ENCODE assay signal across 20 mouse cellular contexts in genomic region chr19:32550446-32550845, GRCm38 (mm10). TPM values are rescaled to one million over a fixed set of nuclear protein-coding genes. Genes with fewer than 3 reads are reported as not detected.
A peak's percentile ranks its signal among the peaks of the same experiment; 100 is the strongest.
DNase-seq lines count a peak whose midpoint lies in the region; ATAC-seq and TF ChIP-seq lines count a peak whose summit lies in the region.
"Had no signal": no experiment of that assay in that cellular context is flagged by ENCODE, and none has a peak within 500 bp of the region (broad histone marks: within the 10 kb centered on the region; RNA-seq: fewer than 3 reads in every experiment).

No protein-coding gene starts in this region.

- H3K36me3 ChIP-seq in intestine, embryonic 16.5 days (ENCODE audit: control insufficient read depth, insufficient read depth, low read length): no peaks in the 10 kb centered on the region
- H3K36me3 ChIP-seq in intestine, postnatal 0 days (ENCODE audit: control insufficient read depth, insufficient read depth): no peaks in the 10 kb centered on the region
- H3K36me3 ChIP-seq: embryonic facial prominence, embryonic 12.5 days; hindbrain, embryonic 12.5 days; limb, embryonic 13.5 days; midbrain, embryonic 13.5 days had no signal

- no peaks in the 10 kb centered on the region for H3K9me3 ChIP-seq in intestine, embryonic 16.5 days (ENCODE audit: control insufficient read depth, low read length)
- no peaks in the 10 kb centered on the region for H3K9me3 ChIP-seq in intestine, postnatal 0 days (ENCODE audit: control insufficient read depth)
- H3K9me3 ChIP-seq: embryonic facial prominence, embryonic 12.5 days; forebrain, embryonic 13.5 days; hindbrain, embryonic 12.5 days; limb, embryonic 13.5 days; midbrain, embryonic 13.5 days had no signal

- peak; percentile 92 for DNase-seq in heart, adult 11 months
- DNase-seq in heart, adult 8-10 months (ENCODE audit: low spot score): no peak
- DNase-seq in lung, postnatal 36 days: peak; percentile 15
- no peak for DNase-seq in lung, postnatal 10 days
- DNase-seq in cerebellum, adult 18-20 months: no peak
- DNase-seq: cerebellum, adult 11 months; cerebellum, postnatal 10 days; gastrocnemius, adult 2 months; lung, adult 18-20 months; lung, postnatal 14 days had no signal

- no peaks in the 10 kb centered on the region for H3K27me3 ChIP-seq in intestine, embryonic 16.5 days (replicated peaks; ENCODE audit: control insufficient read depth, insufficient read depth, low read length)
- H3K27me3 ChIP-seq in intestine, postnatal 0 days (replicated peaks; ENCODE audit: control insufficient read depth, insufficient read depth, low read length): no peaks in the 10 kb centered on the region
- H3K27me3 ChIP-seq: embryonic facial prominence, embryonic 12.5 days; forebrain, embryonic 13.5 days; hindbrain, embryonic 12.5 days; limb, embryonic 13.5 days; midbrain, embryonic 13.5 days had no signal

- H3K27ac ChIP-seq in intestine, embryonic 16.5 days (ENCODE audit: low read length): no peak overlapping the region
- no peak overlapping the region for H3K27ac ChIP-seq in intestine, postnatal 0 days (ENCODE audit: low read depth, low read length)
- H3K27ac ChIP-seq: embryonic facial prominence, embryonic 12.5 days; forebrain, embryonic 13.5 days; gastrocnemius, adult 2 months; hindbrain, embryonic 12.5 days; limb, embryonic 13.5 days; midbrain, embryonic 13.5 days had no signal

- WGBS in intestine, embryonic 16.5 days: 46% methylated on average over 5 of the region's 5 CpGs
- WGBS in intestine, postnatal 0 days: 35% methylated on average over 5 of the region's 5 CpGs

- no peak for TF ChIP-seq CTCF in intestine, postnatal 0 days (IDR thresholded peaks at IDR 0.05; ENCODE audit: low read depth)

- no peak overlapping the region for H3K9ac ChIP-seq in intestine, embryonic 16.5 days (ENCODE audit: low read depth, low read length)
- H3K9ac ChIP-seq in intestine, postnatal 0 days (ENCODE audit: low read depth, low read length): no peak overlapping the region
- H3K9ac ChIP-seq: embryonic facial prominence, embryonic 12.5 days; forebrain, embryonic 13.5 days; hindbrain, embryonic 12.5 days; limb, embryonic 13.5 days; midbrain, embryonic 13.5 days had no signal

- H3K4me1 ChIP-seq in intestine, embryonic 16.5 days (ENCODE audit: control insufficient read depth, insufficient read depth, low read length): no peaks in the 10 kb centered on the region
- no peaks in the 10 kb centered on the region for H3K4me1 ChIP-seq in intestine, postnatal 0 days (replicated peaks; ENCODE audit: control insufficient read depth, insufficient read depth, low read length)
- H3K4me1 ChIP-seq: hindbrain, embryonic 12.5 days had no signal

- H3K4me3 ChIP-seq in intestine, embryonic 16.5 days (ENCODE audit: low read length): no peak overlapping the region
- H3K4me3 ChIP-seq in intestine, postnatal 0 days (ENCODE audit: low read depth, low read length): no peak overlapping the region
- H3K4me3 ChIP-seq: embryonic facial prominence, embryonic 12.5 days; erythroblast, embryonic 14.5 days; forebrain, embryonic 13.5 days; gastrocnemius, adult 2 months; hindbrain, embryonic 12.5 days; limb, embryonic 13.5 days; midbrain, embryonic 13.5 days had no signal

- ATAC-seq in intestine, embryonic 16.5 days: peak; percentile 36; the same call in 1 of the 2 replicates
- no peak for ATAC-seq in intestine, postnatal 0 days
- ATAC-seq: CD4-positive, CD25-positive, alpha-beta regulatory T cell, adult 4 months; forebrain, embryonic 13.5 days; inflammation-experienced regulatory T-cells, adult 6 months; midbrain, embryonic 13.5 days had no signal

- no peak overlapping the region for H3K4me2 ChIP-seq in intestine, embryonic 16.5 days (ENCODE audit: low read depth, low read length)
- H3K4me2 ChIP-seq in intestine, postnatal 0 days (replicated peaks; ENCODE audit: low read depth): no peak overlapping the region
- H3K4me2 ChIP-seq: embryonic facial prominence, embryonic 12.5 days; forebrain, embryonic 13.5 days; hindbrain, embryonic 12.5 days; limb, embryonic 13.5 days; midbrain, embryonic 13.5 days had no signal

RNA-seq across cellular contexts. Expression of gene Papss2, which starts 45.1 kb away (rescaled TPM):
- 10 to 100 TPM; 12.5 to 19.5 (median 15.6) TPM for total RNA-seq in heart, adult 8-10 months (2022)
- 11.0 and 13.5 TPM in 2 replicates for polyA plus RNA-seq in intestine, embryonic 16.5 days (2015; fragmentation: Nextera tagmentation; extraction: Ambion mirVana)
- polyA plus RNA-seq in intestine, postnatal 0 days (2015; fragmentation: Nextera tagmentation; extraction: Ambion mirVana): 27.6 and 34.7 TPM in 2 replicates

Comparison
In these comparisons a context has a peak if more than half of its experiments do, and no peak if none do; other contexts are left out.
1. DNase-seq: peak in heart, adult 11 months (single experiment) and lung, postnatal 36 days (single experiment); none in heart, adult 8-10 months (single experiment), lung, postnatal 10 days (single experiment) and cerebellum, adult 18-20 months (0 of 2).